Comparison of ENCODE assay signal across 10 mouse cellular contexts in genomic region chr10:75412114-75413103, GRCm38 (mm10). TPM values are rescaled to one million over a fixed set of nuclear protein-coding genes. Genes with fewer than 3 reads are reported as not detected.
DNase-seq lines count a peak whose midpoint lies in the region; ATAC-seq and TF ChIP-seq lines count a peak whose summit lies in the region.
"Had no signal": no experiment of that assay in that cellular context is flagged by ENCODE, and none has a peak within 500 bp of the region (broad histone marks: within the 10 kb centered on the region; RNA-seq: fewer than 3 reads in every experiment).

No protein-coding gene starts in this region.

- no peak for TF ChIP-seq CTCF in heart, postnatal 0 days (IDR thresholded peaks at IDR 0.05; ENCODE audit: low read depth)
- no peak for TF ChIP-seq CTCF in left cerebral cortex, adult 2 months (IDR thresholded peaks at IDR 0.05)

- DNase-seq in heart, postnatal 0 days (ENCODE audit: low spot score) = no peak
- DNase-seq in heart, postnatal 10 days = no peak
- no peak for DNase-seq in forebrain, embryonic 14.5 days (ENCODE audit: low spot score)
- DNase-seq in adrenal gland, postnatal 10 days = no peak
- DNase-seq in embryo, embryonic 11 days = no peak
- DNase-seq in left cerebral cortex, adult 2 months (ENCODE audit: extremely low spot score in 1 of 2, low spot score in 2 of 2) = no peak
- DNase-seq: left cerebral cortex, postnatal 4 days had no signal

- no peaks in the 10 kb centered on the region for H3K27me3 ChIP-seq in heart, postnatal 0 days (ENCODE audit: control insufficient read depth, insufficient read depth, low read length)
- no peaks in the 10 kb centered on the region for H3K27me3 ChIP-seq in forebrain, embryonic 14.5 days (replicated peaks; ENCODE audit: control insufficient read depth, insufficient read depth, low read length)
- no peaks in the 10 kb centered on the region for H3K27me3 ChIP-seq in kidney, embryonic 16.5 days (ENCODE audit: insufficient read depth, low read length)
- H3K27me3 ChIP-seq in midbrain, embryonic 13.5 days = 0 out of 2 replicates have a peak, but pooled peaks cover 4% of the 10 kb centered on the region
- H3K27me3 ChIP-seq: heart, embryonic 15.5 days had no signal

- no peaks in the 10 kb centered on the region for H3K36me3 ChIP-seq in heart, postnatal 0 days (replicated peaks; ENCODE audit: control insufficient read depth, insufficient read depth, low read length)
- no peaks in the 10 kb centered on the region for H3K36me3 ChIP-seq in forebrain, embryonic 14.5 days (ENCODE audit: control insufficient read depth, insufficient read depth, low read length)
- no peaks in the 10 kb centered on the region for H3K36me3 ChIP-seq in kidney, embryonic 16.5 days (ENCODE audit: insufficient read depth, low read length)
- H3K36me3 ChIP-seq in midbrain, embryonic 13.5 days = no peaks in the 10 kb centered on the region
- H3K36me3 ChIP-seq: heart, embryonic 15.5 days had no signal

- H3K9ac ChIP-seq in heart, postnatal 0 days (replicated peaks; ENCODE audit: low read depth, low read length) = no peak overlapping the region
- H3K9ac ChIP-seq in forebrain, embryonic 14.5 days (ENCODE audit: low read length) = no peak overlapping the region
- no peak overlapping the region for H3K9ac ChIP-seq in kidney, embryonic 16.5 days (replicated peaks; ENCODE audit: low read length)
- H3K9ac ChIP-seq in midbrain, embryonic 13.5 days (replicated peaks) = no peak overlapping the region
- H3K9ac ChIP-seq: heart, embryonic 15.5 days had no signal

- no peak for TF ChIP-seq EP300 in heart, postnatal 0 days (IDR thresholded peaks at IDR 0.05; ENCODE audit: low read depth)

- H3K4me2 ChIP-seq in heart, postnatal 0 days (ENCODE audit: low read depth, low read length) = peak overlapping the region; percentile 35; the same call in 1 of the 2 replicates
- H3K4me2 ChIP-seq in forebrain, embryonic 14.5 days (ENCODE audit: low read length) = peak overlapping the region; percentile 30
- H3K4me2 ChIP-seq in kidney, embryonic 16.5 days (replicated peaks; ENCODE audit: low read depth, low read length) = no peak overlapping the region
- peak overlapping the region; percentile 39 for H3K4me2 ChIP-seq in midbrain, embryonic 13.5 days (replicated peaks)
- H3K4me2 ChIP-seq: heart, embryonic 15.5 days had no signal

- no peak overlapping the region for H3K27ac ChIP-seq in heart, postnatal 0 days (ENCODE audit: low read depth)
- no peak overlapping the region for H3K27ac ChIP-seq in forebrain, embryonic 14.5 days (ENCODE audit: low read depth, low read length)
- no peak overlapping the region for H3K27ac ChIP-seq in kidney, embryonic 16.5 days (ENCODE audit: low read length)
- no peak overlapping the region; the same call in 1 of the 2 replicates for H3K27ac ChIP-seq in midbrain, embryonic 13.5 days
- no peak overlapping the region for H3K27ac ChIP-seq in left cerebral cortex, adult 2 months
- H3K27ac ChIP-seq: heart, embryonic 15.5 days had no signal

- H3K4me1 ChIP-seq in heart, postnatal 0 days (ENCODE audit: control insufficient read depth, insufficient read depth) = no peaks in the 10 kb centered on the region; the same call in 1 of the 2 replicates
- peaks cover 13% of the 10 kb centered on the region for H3K4me1 ChIP-seq in forebrain, embryonic 14.5 days (ENCODE audit: control insufficient read depth, insufficient read depth, low read length)
- H3K4me1 ChIP-seq in kidney, embryonic 16.5 days (ENCODE audit: insufficient read depth, low read length) = no peaks in the 10 kb centered on the region
- H3K4me1 ChIP-seq in midbrain, embryonic 13.5 days (replicated peaks) = peaks cover 20% of the 10 kb centered on the region

- H3K4me3 ChIP-seq in heart, postnatal 0 days (ENCODE audit: low read depth, low read length) = no peak overlapping the region
- H3K4me3 ChIP-seq in forebrain, embryonic 14.5 days (ENCODE audit: low read depth, low read length) = no peak overlapping the region
- no peak overlapping the region for H3K4me3 ChIP-seq in kidney, embryonic 16.5 days (ENCODE audit: low read length)
- H3K4me3 ChIP-seq in midbrain, embryonic 13.5 days (replicated peaks) = no peak overlapping the region
- H3K4me3 ChIP-seq in left cerebral cortex, adult 2 months = no peak overlapping the region
- H3K4me3 ChIP-seq: heart, embryonic 15.5 days had no signal

- 67% methylated on average over 27 of the region's 27 CpGs for WGBS in heart, postnatal 0 days
- WGBS in forebrain, embryonic 14.5 days = 45% methylated on average over 27 of the region's 27 CpGs
- 67% methylated on average over 27 of the region's 27 CpGs for WGBS in kidney, embryonic 16.5 days
- WGBS in midbrain, embryonic 13.5 days = 40% methylated on average over 27 of the region's 27 CpGs

- no peaks in the 10 kb centered on the region for H3K9me3 ChIP-seq in heart, postnatal 0 days (replicated peaks; ENCODE audit: control insufficient read depth, low read length)
- H3K9me3 ChIP-seq in forebrain, embryonic 14.5 days (replicated peaks; ENCODE audit: control insufficient read depth, low read length) = no peaks in the 10 kb centered on the region
- H3K9me3 ChIP-seq in kidney, embryonic 16.5 days (ENCODE audit: low read length) = no peaks in the 10 kb centered on the region
- H3K9me3 ChIP-seq in midbrain, embryonic 13.5 days = no peaks in the 10 kb centered on the region
- H3K9me3 ChIP-seq: heart, embryonic 15.5 days had no signal

- ATAC-seq in heart, postnatal 0 days (ENCODE audit: insufficient read depth, low read depth) = peak; percentile 20; the same call in 1 of the 2 replicates
- ATAC-seq in forebrain, embryonic 14.5 days = peak; percentile 37; the same call in 1 of the 2 replicates
- peak; percentile 31; the same call in 1 of the 2 replicates for ATAC-seq in kidney, embryonic 16.5 days (ENCODE audit: low FRiP score, low TSS enrichment)
- ATAC-seq in midbrain, embryonic 13.5 days = peak; percentile 57

- intact Hi-C loops in heart, postnatal 10 days (cut with DNase I) = no loop called here
- intact Hi-C loops in left cerebral cortex, adult 2 months (cut with DNase I) = no loop called here

RNA-seq across cellular contexts. Expression of gene Upb1, which starts 11.5 kb away (rescaled TPM):
- total RNA-seq in heart, postnatal 0 days (2014; rRNA removed; ENCODE audit: low replicate concordance) = 0.66 TPM in 1 of 2 replicates, not detected in the other
- 0.86 and 1.1 TPM in 2 replicates for polyA plus RNA-seq in heart, postnatal 0 days (2015; fragmentation: Nextera tagmentation; extraction: Ambion mirVana)
- under 1 TPM; 0.17 to 0.24 TPM for total RNA-seq in heart, postnatal 10 days (2021)
- 0.11 and 0.14 TPM in 2 replicates for polyA plus RNA-seq in forebrain, embryonic 14.5 days (2014; fragmentation: Nextera tagmentation; extraction: Ambion mirVana)
- polyA plus RNA-seq in kidney, embryonic 16.5 days (2015; fragmentation: Nextera tagmentation; extraction: Ambion mirVana) = 3.1 and 3.3 TPM in 2 replicates
- not detected in 2 replicates for polyA plus RNA-seq in midbrain, embryonic 13.5 days (2015; fragmentation: Nextera tagmentation; extraction: Ambion mirVana)
- total RNA-seq in adrenal gland, postnatal 10 days (2021) = 10 to 100 TPM; 22.7 to 57.8 TPM
- total RNA-seq in left cerebral cortex, adult 2 months (2021) = under 1 TPM; 0.29 to 0.30 TPM

Comparison
In these comparisons a context has a peak if more than half of its experiments do, and no peak if none do; other contexts are left out.
1. RNA of gene Upb1, which starts 11.5 kb away (total RNA-seq): 22.7 to 57.8 TPM in adrenal gland, postnatal 10 days; 0.29 to 0.30 TPM in left cerebral cortex, adult 2 months, 0.17 to 0.24 TPM in heart, postnatal 10 days and 0.66 TPM in heart, postnatal 0 days; every median in the first group is over 10 times any median in the second.
2. Peak in every context shown above with its lines, with median percentiles within 50 percentile points of each other: ATAC-seq.